Mouse (Mus musculus) splenic B cell, adult 2 months (primary cell): Measurements from ENCODE around the gene Hus1.

Experiments
- DNase-seq: peaks from one replicate; pipeline ENCODE4 v3.0.0-alpha.2; 2011; ENCODE audit warnings: low read depth, low spot score
- H3K27me3 ChIP-seq: 2 replicates; pipeline ENCODE4 v1.6.1; 2012; ENCODE audit warnings: mild to moderate bottlenecking, low read length, moderate library complexity, mixed read lengths; ENCODE audit not compliant: control insufficient read depth, poor library complexity, insufficient read depth, severe bottlenecking
- H3K36me3 ChIP-seq: 2 replicates; pipeline ENCODE4 v1.6.1; 2012; ENCODE audit warnings: mild to moderate bottlenecking, low read length, moderate library complexity, mixed read lengths; ENCODE audit not compliant: control insufficient read depth, poor library complexity, insufficient read depth, severe bottlenecking

The Hus1 gene

GRCm38 (mm10) chr11:9018491-9019267 lies 7.7 kb upstream of the Hus1 start:
- no peaks in the 10 kb centered on the region for H3K27me3 ChIP-seq
- H3K36me3 ChIP-seq: no peaks in the 10 kb centered on the region
- DNase-seq: no peak

GRCm38 (mm10) chr11:9014740-9015139 lies 3.7 kb upstream of the Hus1 start:
- Histone ChIP-seq H3K27me3 (no peaks in the 10 kb centered on the region), H3K36me3 (no peaks in the 10 kb centered on the region)
- DNase-seq: no peak

DNA sequence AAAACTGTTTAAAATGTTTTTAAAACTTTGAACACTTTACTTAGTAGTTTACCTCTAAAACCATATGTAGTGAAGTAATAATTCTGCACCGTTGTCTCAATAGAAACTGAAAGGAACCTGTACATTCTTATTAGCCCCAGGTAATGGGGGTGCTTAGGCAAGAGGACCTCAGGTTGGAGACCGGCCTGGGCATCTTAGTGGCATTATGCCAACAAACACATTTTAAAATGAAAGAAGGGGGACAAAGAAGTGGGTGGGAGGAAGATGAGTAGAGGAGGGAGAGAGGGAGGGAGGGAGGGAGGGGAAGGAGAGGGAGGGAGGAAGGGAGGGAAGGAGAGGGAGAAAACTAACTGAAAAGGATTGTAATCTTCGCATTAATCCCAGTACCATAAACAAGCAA lies 357 bp upstream of the Hus1 start:
- H3K27me3 ChIP-seq: no peaks in the 10 kb centered on the region
- DNase-seq: no peak
- 0 out of 2 replicates have a peak, but pooled peaks cover 2% of the 10 kb centered on the region for H3K36me3 ChIP-seq

GRCm38 (mm10) chr11:9010416-9010815 lies 575 bp downstream of the Hus1 start:
- Histone ChIP-seq H3K36me3 (peaks cover 4% of the 10 kb centered on the region), H3K27me3 (no peaks in the 10 kb centered on the region)
- DNase-seq: no peak

GRCm38 (mm10) chr11:9008761-9009160 lies 2.2 kb downstream of the Hus1 start:
- peaks cover 10% of the 10 kb centered on the region for H3K36me3 ChIP-seq
- no peak for DNase-seq
- no peaks in the 10 kb centered on the region for H3K27me3 ChIP-seq

GRCm38 (mm10) chr11:8988084-8988483 lies 22.9 kb downstream of the Hus1 start:
- Histone ChIP-seq H3K36me3 (no peaks in the 10 kb centered on the region), H3K27me3 (no peaks in the 10 kb centered on the region)
- no peak for DNase-seq

- Histone ChIP-seq H3K36me3 (no peaks in the 10 kb centered on the region), H3K27me3 (no peaks in the 10 kb centered on the region)
- no peak for DNase-seq
Observed at GRCm38 (mm10) chr11:8986058-8986457, 24.9 kb downstream of the Hus1 start.

DNA sequence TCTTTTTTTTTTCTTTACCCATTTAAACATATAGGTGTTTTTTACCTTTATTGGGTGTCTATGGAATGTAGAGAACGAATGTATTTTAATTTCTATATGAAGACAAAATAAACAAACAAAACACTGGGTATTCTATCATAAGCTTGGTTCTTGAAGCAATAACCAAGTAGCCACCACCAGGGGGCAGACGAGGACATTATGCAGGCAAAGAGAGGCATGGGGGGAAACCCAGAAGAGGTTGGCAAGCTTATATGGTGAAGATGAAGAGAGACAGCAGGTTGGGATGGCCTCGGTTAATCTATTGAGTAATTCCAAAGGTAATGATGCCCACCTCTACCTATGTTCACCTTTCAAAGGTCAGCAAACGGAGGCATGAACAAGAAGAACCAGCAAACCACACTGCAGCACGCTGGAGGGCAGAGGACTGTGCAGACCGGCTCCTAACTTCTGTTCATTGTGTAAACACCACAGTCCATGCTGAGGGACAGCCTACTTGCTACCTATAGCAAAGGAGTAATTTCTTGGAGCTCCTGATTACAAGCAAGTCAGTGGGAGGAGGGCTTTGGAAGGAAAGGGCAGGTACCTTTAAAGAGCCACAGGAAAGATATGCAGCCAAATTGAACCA lies 27.6 kb downstream of the Hus1 start:
- H3K27me3 ChIP-seq: no peaks in the 10 kb centered on the region
- no peaks in the 10 kb centered on the region for H3K36me3 ChIP-seq
- DNase-seq: peak; percentile 77

- Histone ChIP-seq H3K27me3 (no peaks in the 10 kb centered on the region), H3K36me3 (no peaks in the 10 kb centered on the region)
- DNase-seq: no peak
Observed at GRCm38 (mm10) chr11:8978154-8978553, 32.8 kb downstream of the Hus1 start.

DNA sequence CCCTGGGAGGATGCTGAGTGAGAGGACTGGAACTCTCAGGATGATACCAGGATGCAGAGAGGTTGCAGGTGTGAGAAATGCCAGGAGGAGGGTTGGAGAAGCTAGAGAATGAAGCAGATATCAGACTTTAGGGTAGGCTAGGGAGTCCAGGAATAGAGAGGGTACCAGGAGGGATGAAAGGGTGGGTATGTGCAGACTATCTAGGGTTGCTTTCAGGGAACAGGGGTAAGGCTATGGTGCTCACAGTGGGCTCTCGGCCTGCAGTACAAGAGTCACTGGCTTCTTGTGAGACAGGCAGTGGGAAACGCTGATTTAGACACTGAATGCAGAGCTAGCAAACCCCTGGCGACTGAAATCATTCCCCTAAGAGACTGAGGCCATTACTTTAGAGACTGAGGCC lies 37.8 kb downstream of the Hus1 start, which contains the start of gene Pkd1l1:
Gene Pkd1l1 (minus strand): TSS at position 101 of the 400 bp plus-strand sequence.
- Histone ChIP-seq H3K36me3 (no peaks in the 10 kb centered on the region), H3K27me3 (no peaks in the 10 kb centered on the region)
- no peak for DNase-seq

GRCm38 (mm10) chr11:8972093-8972492 lies 38.9 kb downstream of the Hus1 start:
- H3K27me3 ChIP-seq: no peaks in the 10 kb centered on the region
- no peak for DNase-seq
- H3K36me3 ChIP-seq: no peaks in the 10 kb centered on the region

DNA sequence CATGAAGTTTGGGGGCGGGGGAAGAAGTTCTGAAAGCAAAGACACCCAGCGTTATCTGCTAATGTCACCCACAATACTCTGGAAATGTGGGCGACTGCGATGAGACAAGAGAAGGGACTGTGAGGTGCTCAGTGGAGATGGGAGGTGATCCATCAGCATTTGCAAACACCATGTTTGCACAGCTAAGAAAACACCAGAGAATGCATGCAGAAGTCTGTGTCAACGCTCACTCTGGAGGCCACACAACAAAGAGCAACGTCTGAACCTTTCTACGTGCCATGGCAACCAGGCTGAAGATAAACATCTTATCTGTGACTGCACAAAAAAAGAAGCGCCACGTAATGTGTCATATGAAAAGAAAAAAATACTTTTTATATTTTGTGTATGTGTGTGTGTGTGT lies 40.5 kb downstream of the Hus1 start:
- Histone ChIP-seq H3K27me3 (no peaks in the 10 kb centered on the region), H3K36me3 (no peaks in the 10 kb centered on the region)
- DNase-seq: no peak

DNA sequence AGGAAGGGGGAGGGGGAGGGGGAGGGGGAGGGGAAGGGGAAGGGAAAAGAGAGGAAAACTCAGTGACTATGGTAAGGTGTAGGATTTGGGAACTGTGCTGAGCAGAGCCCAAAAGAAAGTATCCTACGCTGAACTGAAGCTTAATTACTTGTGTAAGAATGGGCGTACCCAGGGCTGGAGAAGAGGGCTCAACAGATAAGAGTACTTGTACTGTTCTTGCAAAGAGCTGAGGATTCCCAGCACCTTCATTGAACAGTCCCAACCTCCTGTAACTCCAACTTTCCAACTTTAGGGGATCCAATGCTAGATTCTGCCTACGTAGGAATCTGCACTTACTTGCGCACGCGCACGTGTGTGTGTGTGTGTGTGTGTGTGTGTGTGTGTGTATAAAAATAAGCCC lies 42.9 kb downstream of the Hus1 start:
- no peak for DNase-seq
- H3K27me3 ChIP-seq: no peaks in the 10 kb centered on the region
- H3K36me3 ChIP-seq: no peaks in the 10 kb centered on the region

GRCm38 (mm10) chr11:8958572-8958971 lies 52.4 kb downstream of the Hus1 start:
- H3K36me3 ChIP-seq: no peaks in the 10 kb centered on the region
- no peak for DNase-seq
- no peaks in the 10 kb centered on the region for H3K27me3 ChIP-seq

DNA sequence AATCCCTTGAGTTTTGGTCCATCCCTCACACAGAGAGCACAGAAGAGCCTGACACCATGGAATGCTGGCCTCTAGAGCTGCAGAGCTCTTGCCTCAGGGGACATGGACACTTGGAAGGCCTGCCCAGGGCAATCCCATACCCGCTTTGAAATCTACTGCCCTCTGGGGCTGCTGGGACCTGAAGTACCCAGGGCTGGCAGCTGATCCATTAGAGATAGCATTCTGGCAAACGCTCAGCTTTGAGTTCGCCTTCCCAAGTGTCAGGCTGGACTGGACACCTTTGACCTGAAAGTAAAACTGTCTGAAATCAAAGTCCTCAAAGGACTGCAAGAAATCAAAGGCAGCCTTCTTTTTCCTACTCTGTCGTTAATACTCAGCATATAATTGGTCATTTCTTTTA lies 52.9 kb downstream of the Hus1 start:
- Histone ChIP-seq H3K36me3 (no peaks in the 10 kb centered on the region), H3K27me3 (no peaks in the 10 kb centered on the region)
- no peak for DNase-seq
